8 mouse cellular contexts compared by ENCODE assay signal in genomic region chr2:93791516-93792499, GRCm38 (mm10). TPM values are rescaled to one million over a fixed set of nuclear protein-coding genes. Genes with fewer than 3 reads are reported as not detected.
DNase-seq lines count a peak whose midpoint lies in the region; ATAC-seq and TF ChIP-seq lines count a peak whose summit lies in the region.

No protein-coding gene starts in this region.

- 0 out of 2 replicates have a peak overlapping the region, but pooled peaks have one; percentile 3 for H3K27ac ChIP-seq in spleen, adult 2 months (ENCODE audit: insufficient read depth, low read length)
- H3K27ac ChIP-seq in cortical plate, adult 2 months (ENCODE audit: insufficient read depth, low read length), result 0 out of 2 replicates have a peak overlapping the region, but pooled peaks have one; percentile 18
- H3K27ac ChIP-seq in heart, embryonic 16.5 days (ENCODE audit: low read length), result peak overlapping the region; percentile 38
- peak overlapping the region; percentile 81 for H3K27ac ChIP-seq in kidney, postnatal 0 days
- H3K27ac ChIP-seq in lung, embryonic 14.5 days (ENCODE audit: low read depth), result peak overlapping the region; percentile 78

- TF ChIP-seq CTCF in spleen, adult 2 months (IDR thresholded peaks at IDR 0.05; ENCODE audit: extremely low read depth, insufficient read depth, insufficient read length, insufficient replicate concordance), result no peak
- no peak for TF ChIP-seq CTCF in cortical plate, adult 2 months (IDR thresholded peaks at IDR 0.05; ENCODE audit: extremely low read depth, insufficient read depth, low read length)
- TF ChIP-seq CTCF in kidney, postnatal 0 days (IDR thresholded peaks at IDR 0.05; ENCODE audit: low read depth), result 0 out of 2 replicates have a peak, but pooled peaks have one; percentile 2
- TF ChIP-seq CTCF in lung, embryonic 14.5 days (IDR thresholded peaks at IDR 0.05; ENCODE audit: low read depth), result peak; percentile 34

- H3K27me3 ChIP-seq in spleen, adult 2 months (ENCODE audit: control insufficient read depth, insufficient read depth, low read length), result no peaks in the 10 kb centered on the region
- H3K27me3 ChIP-seq in heart, embryonic 16.5 days (ENCODE audit: control insufficient read depth, insufficient read depth, low read length), result no peaks in the 10 kb centered on the region
- H3K27me3 ChIP-seq in kidney, postnatal 0 days (ENCODE audit: insufficient read depth, low read length), result no peaks in the 10 kb centered on the region
- no peaks in the 10 kb centered on the region for H3K27me3 ChIP-seq in lung, embryonic 14.5 days (ENCODE audit: insufficient read depth, low read length)

- H3K4me2 ChIP-seq in heart, embryonic 16.5 days (ENCODE audit: low read depth, low read length), result no peak overlapping the region
- H3K4me2 ChIP-seq in kidney, postnatal 0 days (ENCODE audit: low read length), result no peak overlapping the region
- no peak overlapping the region for H3K4me2 ChIP-seq in lung, embryonic 14.5 days

- DNase-seq in spleen, adult 2 months (ENCODE audit: low read depth in 1 of 2, low spot score in 2 of 2), result no peak
- no peak for DNase-seq in spleen, adult 18-20 months
- peak; percentile 59 for DNase-seq in kidney, postnatal 0 days (ENCODE audit: low spot score)
- peak; percentile 86 for DNase-seq in lung, embryonic 14.5 days
- DNase-seq in natural killer cell, adult 2 months (ENCODE audit: low spot score in 2 of 2), result no peak
- no peak for DNase-seq in urinary bladder, postnatal 25 days (ENCODE audit: low spot score)

- H3K4me3 ChIP-seq in spleen, adult 2 months (ENCODE audit: extremely low read depth, insufficient read depth, insufficient read length), result no peak overlapping the region
- no peak overlapping the region for H3K4me3 ChIP-seq in cortical plate, adult 2 months (ENCODE audit: insufficient read depth, low read length)
- H3K4me3 ChIP-seq in heart, embryonic 16.5 days (ENCODE audit: low read length), result no peak overlapping the region
- no peak overlapping the region for H3K4me3 ChIP-seq in kidney, postnatal 0 days (replicated peaks; ENCODE audit: low read depth, low read length)
- H3K4me3 ChIP-seq in lung, embryonic 14.5 days (ENCODE audit: low read depth, low read length), result no peak overlapping the region

- 53% methylated on average over 13 of the region's 13 CpGs for WGBS in spleen, adult 2 months
- WGBS in heart, embryonic 16.5 days, result 47% methylated on average over 13 of the region's 13 CpGs
- WGBS in kidney, postnatal 0 days, result 39% methylated on average over 13 of the region's 13 CpGs
- WGBS in lung, embryonic 14.5 days, result 30% methylated on average over 13 of the region's 13 CpGs

- H3K9me3 ChIP-seq in heart, embryonic 16.5 days (replicated peaks; ENCODE audit: control insufficient read depth, low read length), result no peaks in the 10 kb centered on the region
- no peaks in the 10 kb centered on the region for H3K9me3 ChIP-seq in kidney, postnatal 0 days (replicated peaks; ENCODE audit: low read length)
- no peaks in the 10 kb centered on the region for H3K9me3 ChIP-seq in lung, embryonic 14.5 days (ENCODE audit: low read depth, low read length)

- H3K4me1 ChIP-seq in spleen, adult 2 months (ENCODE audit: control insufficient read depth, insufficient read depth, insufficient read length), result no peaks in the 10 kb centered on the region
- peaks cover 11% of the 10 kb centered on the region for H3K4me1 ChIP-seq in cortical plate, adult 2 months (ENCODE audit: control insufficient read depth, insufficient read depth, low read length)
- peaks cover 7% of the 10 kb centered on the region for H3K4me1 ChIP-seq in heart, embryonic 16.5 days (ENCODE audit: control insufficient read depth, insufficient read depth, low read length)
- H3K4me1 ChIP-seq in kidney, postnatal 0 days (replicated peaks; ENCODE audit: insufficient read depth, low read length), result no peaks in the 10 kb centered on the region; the same call in 1 of the 2 replicates
- H3K4me1 ChIP-seq in lung, embryonic 14.5 days (ENCODE audit: insufficient read depth), result peaks cover 8% of the 10 kb centered on the region

- no peak for TF ChIP-seq POLR2A in spleen, adult 2 months (IDR thresholded peaks at IDR 0.05; ENCODE audit: low read depth, low read length)
- TF ChIP-seq POLR2A in cortical plate, adult 2 months (IDR thresholded peaks at IDR 0.05; ENCODE audit: extremely low read depth, insufficient read depth, low read length), result no peak

- peak; percentile 87 for ATAC-seq in heart, embryonic 16.5 days (replicated peaks; ENCODE audit: extremely low read depth, insufficient read depth, low FRiP score)
- peak; percentile 90 for ATAC-seq in kidney, postnatal 0 days (replicated peaks; ENCODE audit: low FRiP score, low read depth)
- ATAC-seq in lung, embryonic 14.5 days (ENCODE audit: insufficient read depth), result peak; percentile 95

- H3K9ac ChIP-seq in heart, embryonic 16.5 days (ENCODE audit: low read length), result no peak overlapping the region
- no peak overlapping the region for H3K9ac ChIP-seq in kidney, postnatal 0 days (ENCODE audit: low read depth, low read length)
- no peak overlapping the region for H3K9ac ChIP-seq in lung, embryonic 14.5 days

- peaks cover 22% of the 10 kb centered on the region for H3K36me3 ChIP-seq in spleen, adult 2 months (ENCODE audit: control insufficient read depth, insufficient read depth, low read length)
- peaks cover 19% of the 10 kb centered on the region for H3K36me3 ChIP-seq in heart, embryonic 16.5 days (ENCODE audit: control insufficient read depth, insufficient read depth)
- peaks cover 22% of the 10 kb centered on the region; the same call in 1 of the 2 replicates for H3K36me3 ChIP-seq in kidney, postnatal 0 days (ENCODE audit: insufficient read depth, low read length)
- peaks cover 49% of the 10 kb centered on the region for H3K36me3 ChIP-seq in lung, embryonic 14.5 days (ENCODE audit: insufficient read depth)

RNA-seq across cellular contexts. Expression of gene Ext2, which starts 30.6 kb away (rescaled TPM):
- 23.9 and 30.7 TPM in 2 replicates for polyA plus RNA-seq in spleen, adult 2 months (2012; rRNA removed)
- 32.1 and 34.6 TPM in 2 replicates for polyA plus RNA-seq in cortical plate, adult 2 months (2012; rRNA removed)
- 70.1 and 70.6 TPM in 2 replicates for polyA plus RNA-seq in heart, embryonic 16.5 days (2015; fragmentation: Nextera tagmentation; extraction: Ambion mirVana)
- 109 and 111 TPM in 2 replicates for polyA plus RNA-seq in kidney, postnatal 0 days (2015; fragmentation: Nextera tagmentation; extraction: Ambion mirVana)
- 138 and 140 TPM in 2 replicates for polyA plus RNA-seq in lung, embryonic 14.5 days (2014; fragmentation: Nextera tagmentation; extraction: Ambion mirVana)

RNA-seq across cellular contexts. Expression of gene Accs, which starts 57.9 kb away (rescaled TPM):
- 16.4 and 19.5 TPM in 2 replicates for polyA plus RNA-seq in spleen, adult 2 months (2012; rRNA removed)
- 7.3 and 8.8 TPM in 2 replicates for polyA plus RNA-seq in cortical plate, adult 2 months (2012; rRNA removed)
- 5.6 and 6.3 TPM in 2 replicates for polyA plus RNA-seq in heart, embryonic 16.5 days (2015; fragmentation: Nextera tagmentation; extraction: Ambion mirVana)
- polyA plus RNA-seq in kidney, postnatal 0 days (2015; fragmentation: Nextera tagmentation; extraction: Ambion mirVana), result 7.6 and 9.9 TPM in 2 replicates
- 10.0 and 11.3 TPM in 2 replicates for polyA plus RNA-seq in lung, embryonic 14.5 days (2014; fragmentation: Nextera tagmentation; extraction: Ambion mirVana)

Comparison
In these comparisons a context has a peak if more than half of its experiments do, and no peak if none do; other contexts are left out.
1. DNase-seq: peak in kidney, postnatal 0 days (single experiment) and lung, embryonic 14.5 days (single experiment); none in spleen, adult 2 months (0 of 2), spleen, adult 18-20 months (0 of 2), natural killer cell, adult 2 months (0 of 2) and urinary bladder, postnatal 25 days (single experiment).
2. H3K27ac ChIP-seq: peak in every context shown above with its lines; median percentile 81 in kidney, postnatal 0 days; 78 in lung, embryonic 14.5 days; 38 in heart, embryonic 16.5 days; 18 in cortical plate, adult 2 months; 3 in spleen, adult 2 months.
3. CTCF ChIP-seq: peak in kidney, postnatal 0 days (single experiment) and lung, embryonic 14.5 days (single experiment); none in spleen, adult 2 months (single experiment) and cortical plate, adult 2 months (single experiment).
4. Peak in every context shown above with its lines, with median percentiles within 50 percentile points of each other: ATAC-seq.